Mouse (Mus musculus): ENCODE measurements around the gene Ccl1. TPM values are rescaled to one million over a fixed set of nuclear protein-coding genes. Genes with fewer than 3 reads are reported as not detected.

Ccl1 gene
- polyA plus RNA-seq, 1 experiment from 2014 or later, result not detected

Other genes with a start within 250 kb of the Ccl1 start
- 0.13 and 0.14 TPM in 2 replicates for gene Ccl11, start 247.9 kb downstream of the Ccl1 start, polyA plus RNA-seq (2015; fragmentation: Nextera tagmentation; extraction: Ambion mirVana)
- gene Ccl12, start 203.8 kb downstream of the Ccl1 start, polyA plus RNA-seq (2015; fragmentation: Nextera tagmentation; extraction: Ambion mirVana), result 0.53 and 0.55 TPM in 2 replicates
- not detected in 2 replicates for gene Ccl8, start 190.5 kb downstream of the Ccl1 start, polyA plus RNA-seq (2015; fragmentation: Nextera tagmentation; extraction: Ambion mirVana)
- gene Tmem132e, start 83.2 kb upstream of the Ccl1 start, polyA plus RNA-seq (2015; fragmentation: Nextera tagmentation; extraction: Ambion mirVana), result 0.23 TPM in 2 replicates